Mouse (Mus musculus) forebrain, postnatal 0 days (tissue): Measurements from ENCODE around the gene Ndufa4. TPM values are rescaled to one million over a fixed set of nuclear protein-coding genes. Genes with fewer than 3 reads are reported as not detected.
A peak's percentile ranks its signal among the peaks of the same experiment; 100 is the strongest.

Source experiments
- ATAC-seq: fragments of 200-750 bp; cut with Nextera tagmentation; 2 replicates; pipeline ENCODE4 v1.8.0; 2017; ENCODE audit warnings: mild to moderate bottlenecking, moderate library complexity
- DNase-seq: peaks from one replicate; pipeline ENCODE4 v3.0.0-alpha.2; 2015
- H3K27ac ChIP-seq: fragments of 300-500 bp; sonication (generic); 2 replicates; pipeline ENCODE4 v1.5.1; 2014; ENCODE audit warnings: low read depth, mild to moderate bottlenecking, antibody characterized with exemption, low read length, moderate library complexity, mixed read lengths
- H3K27me3 ChIP-seq: fragments of 300-500 bp; sonication (generic); 2 replicates; pipeline ENCODE4 v1.6.1; 2014; ENCODE audit warnings: mild to moderate bottlenecking, low read length, mixed read lengths; ENCODE audit not compliant: insufficient read depth
- H3K36me3 ChIP-seq: fragments of 300-500 bp; sonication (generic); 2 replicates; pipeline ENCODE4 v1.6.1; 2014; ENCODE audit warnings: mild to moderate bottlenecking, moderate library complexity; ENCODE audit not compliant: insufficient read depth
- H3K4me1 ChIP-seq: fragments of 300-500 bp; sonication (generic); 2 replicates; pipeline ENCODE4 v1.6.1; 2014; ENCODE audit warnings: antibody characterized with exemption; ENCODE audit not compliant: insufficient read depth
- H3K4me2 ChIP-seq: fragments of 300-500 bp; sonication (generic); 2 replicates; pipeline ENCODE4 v1.6.1; 2014; ENCODE audit warnings: low read depth, mild to moderate bottlenecking, moderate library complexity
- H3K4me3 ChIP-seq: fragments of 300-500 bp; sonication (generic); 2 replicates; pipeline ENCODE4 v1.5.1; 2014; ENCODE audit warnings: low read depth, low read length, mixed read lengths
- H3K9ac ChIP-seq: fragments of 300-500 bp; sonication (generic); 2 replicates; pipeline ENCODE4 v1.6.1; 2014; ENCODE audit warnings: mild to moderate bottlenecking
- H3K9me3 ChIP-seq: fragments of 300-500 bp; sonication (generic); 2 replicates; pipeline ENCODE4 v1.6.1; 2016; ENCODE audit warnings: low read length
- CTCF ChIP-seq: sonication (generic); IDR thresholded peaks from 2 replicates; pipeline ENCODE4 v1.5.1; 2016; ENCODE audit warnings: antibody characterized with exemption, control low read depth, low read depth
- WGBS: fragments of 180-500 bp; shearing (Covaris S2); extraction: QIAGEN DNeasy Blood & Tissue Kit; methylation state at CpG from one replicate; pipeline ENCODE4 v1.1.7; 2014; 5-methylcytosine and 5-hydroxymethylcytosine counted together
- polyA plus RNA-seq: library from polyadenylated mRNA; unstranded; fragments of >200 nt; fragmentation: Nextera tagmentation; extraction: Ambion mirVana; gene quantifications from 2 replicates; pipeline ENCODE4 v1.2.1, GENCODE M21; 2015
- total RNA-seq: library from RNA; depleted of rRNA; stranded (reverse); fragments of >200 nt; gene quantifications from 2 replicates; pipeline ENCODE4 v1.2.3, GENCODE M21; 2014; rRNA removed

The Ndufa4 gene
- total RNA-seq (539 and 734 TPM in 2 replicates), polyA plus RNA-seq (1,216 and 1,597 TPM in 2 replicates)

- H3K9me3 ChIP-seq = no peaks in the 10 kb centered on the region
- DNase-seq (peak; percentile 90), ATAC-seq (peak; percentile 95)
- peaks cover 16% of the 10 kb centered on the region; the same call in 1 of the 2 replicates for H3K4me1 ChIP-seq
- peak within 1 kb of the TSS; percentile 76 for H3K27ac ChIP-seq
- H3K36me3 ChIP-seq = 0 out of 2 replicates have a peak, but pooled peaks cover 3% of the 10 kb centered on the region
- WGBS = 0% methylated on average over 59 of the region's 59 CpGs
- no peaks in the 10 kb centered on the region for H3K27me3 ChIP-seq
- H3K9ac ChIP-seq = peak within 1 kb of the TSS; percentile 85
- TF ChIP-seq CTCF = peak; percentile 19; the same call in 1 of the 2 replicates
- peak within 1 kb of the TSS; percentile 56 for H3K4me2 ChIP-seq
- H3K4me3 ChIP-seq = peak within 1 kb of the TSS; percentile 80
These were observed at the start of gene Ndufa4, which contains the start of gene Phf14 for GRCm38 (mm10) chr6:11907269-11908032. TSS of gene Ndufa4 (minus strand) at chr6:11907497. TSS of gene Phf14 (plus strand) at chr6:11907809.

- H3K4me2 ChIP-seq = no peak overlapping the region
- H3K9me3 ChIP-seq = no peaks in the 10 kb centered on the region
- H3K27me3 ChIP-seq = no peaks in the 10 kb centered on the region
- no peak for DNase-seq
- WGBS = 89% methylated on average over 1 of the region's 1 CpGs
- no peaks in the 10 kb centered on the region for H3K4me1 ChIP-seq
- no peak for ATAC-seq
- no peak overlapping the region for H3K27ac ChIP-seq
- no peak for TF ChIP-seq CTCF
- H3K9ac ChIP-seq = no peak overlapping the region
- peaks cover 11% of the 10 kb centered on the region for H3K36me3 ChIP-seq
- no peak overlapping the region for H3K4me3 ChIP-seq
These were observed 40.8 kb upstream of the Ndufa4 start for GRCm38 (mm10) chr6:11948100-11948499.

GRCm38 (mm10) chr6:11942089-11942488 is 34.8 kb upstream of the Ndufa4 start:
- no peaks in the 10 kb centered on the region for H3K9me3 ChIP-seq
- no peak overlapping the region for H3K4me3 ChIP-seq
- no peaks in the 10 kb centered on the region for H3K4me1 ChIP-seq
- H3K27ac ChIP-seq = no peak overlapping the region
- peaks cover 8% of the 10 kb centered on the region for H3K36me3 ChIP-seq
- DNase-seq (no peak), ATAC-seq (no peak)
- H3K9ac ChIP-seq = no peak overlapping the region
- H3K27me3 ChIP-seq = no peaks in the 10 kb centered on the region
- WGBS = 88% methylated on average over 4 of the region's 4 CpGs
- TF ChIP-seq CTCF = no peak
- H3K4me2 ChIP-seq = no peak overlapping the region

GRCm38 (mm10) chr6:11940895-11941294 is 33.6 kb upstream of the Ndufa4 start:
- ATAC-seq (no peak), DNase-seq (no peak)
- H3K36me3 ChIP-seq = peaks cover 5% of the 10 kb centered on the region
- H3K4me1 ChIP-seq = no peaks in the 10 kb centered on the region
- H3K9me3 ChIP-seq = no peaks in the 10 kb centered on the region
- H3K4me3 ChIP-seq = no peak overlapping the region
- no peak overlapping the region for H3K9ac ChIP-seq
- no peaks in the 10 kb centered on the region for H3K27me3 ChIP-seq
- H3K27ac ChIP-seq = no peak overlapping the region
- TF ChIP-seq CTCF = no peak
- no peak overlapping the region for H3K4me2 ChIP-seq

DNA sequence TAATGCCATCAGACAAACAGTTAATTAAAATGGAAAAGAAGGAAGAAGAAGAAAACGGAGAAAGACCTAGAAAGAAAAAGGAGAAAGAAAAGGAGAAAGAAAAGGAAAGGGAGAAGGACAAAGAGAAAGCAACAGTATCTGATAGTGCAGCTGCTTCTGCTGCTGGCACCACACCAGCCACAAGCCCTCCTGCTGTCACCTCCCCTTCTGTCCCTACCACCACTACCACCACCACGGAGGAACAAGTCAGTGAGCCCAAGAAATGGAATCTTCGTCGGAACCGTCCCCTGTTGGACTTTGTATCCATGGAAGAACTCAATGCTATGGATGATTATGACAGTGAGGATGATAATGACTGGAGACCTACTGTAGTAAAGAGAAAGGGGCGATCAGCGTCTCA is 26.1 kb upstream of the Ndufa4 start:
- DNase-seq = no peak

GRCm38 (mm10) chr6:11927485-11927884 is 20.2 kb upstream of the Ndufa4 start:
- H3K4me1 ChIP-seq = peaks cover 26% of the 10 kb centered on the region; the same call in 1 of the 2 replicates
- peak overlapping the region; percentile 66; the same call in 1 of the 2 replicates for H3K4me2 ChIP-seq
- H3K27me3 ChIP-seq = no peaks in the 10 kb centered on the region
- no peaks in the 10 kb centered on the region for H3K36me3 ChIP-seq
- no peaks in the 10 kb centered on the region for H3K9me3 ChIP-seq
- H3K27ac ChIP-seq = no peak overlapping the region
- 78% methylated on average over 6 of the region's 6 CpGs for WGBS
- no peak for ATAC-seq
- H3K4me3 ChIP-seq = no peak overlapping the region
- DNase-seq = no peak
- TF ChIP-seq CTCF = no peak
- no peak overlapping the region for H3K9ac ChIP-seq

More for the DNA sequence above, 26.1 kb upstream of the Ndufa4 start:
- WGBS = 93% methylated on average over 7 of the region's 7 CpGs
- no peak overlapping the region for H3K4me3 ChIP-seq
- TF ChIP-seq CTCF = no peak
- no peak overlapping the region for H3K27ac ChIP-seq
- H3K27me3 ChIP-seq = no peaks in the 10 kb centered on the region
- no peak overlapping the region for H3K4me2 ChIP-seq
- H3K9ac ChIP-seq = no peak overlapping the region
- H3K36me3 ChIP-seq = peaks cover 3% of the 10 kb centered on the region; the same call in 1 of the 2 replicates
- no peaks in the 10 kb centered on the region for H3K9me3 ChIP-seq
- peaks cover 5% of the 10 kb centered on the region; the same call in 1 of the 2 replicates for H3K4me1 ChIP-seq
- ATAC-seq = no peak

DNA sequence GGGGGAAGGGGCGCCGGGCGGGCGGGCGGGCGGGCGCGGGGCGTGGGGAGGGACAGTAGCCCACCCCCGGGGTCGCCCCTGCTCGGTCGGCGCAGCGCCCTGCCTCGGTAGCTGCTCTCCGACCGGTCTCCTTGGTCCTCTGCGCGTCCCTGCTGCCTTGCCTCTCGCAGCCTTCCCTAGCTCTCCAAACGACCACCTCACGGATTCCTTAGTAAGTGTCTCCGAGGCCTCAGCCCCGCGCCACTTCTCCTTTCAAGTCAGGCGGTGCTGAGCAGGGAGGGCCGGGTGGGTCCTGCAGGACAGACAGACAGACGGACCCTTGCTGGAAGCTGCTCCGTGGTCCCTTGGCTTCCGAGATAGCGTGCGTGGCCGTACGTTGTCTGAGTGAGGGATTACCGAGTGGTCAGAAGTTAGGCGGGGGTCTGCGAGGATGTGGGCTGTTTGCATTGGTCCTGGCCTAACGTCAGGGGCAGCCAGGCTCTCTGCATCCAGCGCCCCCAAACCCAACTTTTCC is 18.8 kb upstream of the Ndufa4 start:
- Histone ChIP-seq H3K4me1 (peaks cover 26% of the 10 kb centered on the region; the same call in 1 of the 2 replicates), H3K4me3 (peak overlapping the region; percentile 97), H3K27ac (peak overlapping the region; percentile 100), H3K9me3 (no peaks in the 10 kb centered on the region), H3K36me3 (no peaks in the 10 kb centered on the region), H3K27me3 (no peaks in the 10 kb centered on the region), H3K4me2 (peak overlapping the region; percentile 66), H3K9ac (peak overlapping the region; percentile 99)
- peak; percentile 88 for ATAC-seq
- no peak for TF ChIP-seq CTCF
- DNase-seq = peak; percentile 75
- whole genome bisulfite sequencing = under 1% methylated on average over 40 of the region's 40 CpGs
